Mouse (Mus musculus) gastrocnemius, postnatal 25 days (tissue): ENCODE measurements at regions not wholly inside any gene's neighbourhood (a gene's known extent, or its start where the extent isn't known, plus 50 kb on each side); places are given as distances from the start of the nearest gene placed in this dataset.
A peak's percentile ranks its signal among the peaks of the same experiment; 100 is the strongest.
"Not testable (repeated sequence)": the region's sequence is repeated elsewhere in the genome, so short reads cannot be mapped to it uniquely, and the experiment has no call there.

ENCODE experiments used
- DNase-seq: peaks from one replicate; pipeline ENCODE4 v3.0.0; 2022

GRCm38 (mm10) chr4:55689479-55689878 lies 157.2 kb upstream of the Klf4 start:
- no peak for DNase-seq

- DNase-seq, result no peak
Observed at GRCm38 (mm10) chr4:55686771-55687170, 154.5 kb upstream of the Klf4 start.

GRCm38 (mm10) chr4:55672288-55672687 lies 140.0 kb upstream of the Klf4 start:
- DNase-seq, result no peak

- DNase-seq, result no peak
Observed at GRCm38 (mm10) chr4:55670258-55670657, 138.0 kb upstream of the Klf4 start.

GRCm38 (mm10) chr4:55664822-55665221 lies 132.6 kb upstream of the Klf4 start:
- DNase-seq, result no peak

GRCm38 (mm10) chr4:55663856-55664255 lies 131.6 kb upstream of the Klf4 start:
- no peak for DNase-seq

GRCm38 (mm10) chr4:55662041-55662440 lies 129.8 kb upstream of the Klf4 start:
- peak; percentile 34 for DNase-seq

GRCm38 (mm10) chr4:55658904-55659303 lies 126.6 kb upstream of the Klf4 start:
- DNase-seq, result no peak

- DNase-seq, result no peak
Observed at GRCm38 (mm10) chr4:55655329-55655728, 123.1 kb upstream of the Klf4 start.

GRCm38 (mm10) chr4:55652628-55653027 lies 120.4 kb upstream of the Klf4 start:
- DNase-seq, result no peak

GRCm38 (mm10) chr4:55651811-55652410 lies 119.6 kb upstream of the Klf4 start:
- DNase-seq, result no peak

GRCm38 (mm10) chr4:55651051-55651763 lies 118.9 kb upstream of the Klf4 start:
- peak; percentile 93 for DNase-seq

GRCm38 (mm10) chr4:55650186-55650585 lies 117.9 kb upstream of the Klf4 start:
- DNase-seq, result no peak

- no peak for DNase-seq
Observed at GRCm38 (mm10) chr4:55648376-55648775, 116.1 kb upstream of the Klf4 start.

GRCm38 (mm10) chr4:55645432-55645831 lies 113.2 kb upstream of the Klf4 start:
- DNase-seq, result peak; percentile 21

GRCm38 (mm10) chr4:55644895-55645294 lies 112.6 kb upstream of the Klf4 start:
- DNase-seq, result no peak

- no peak for DNase-seq
Observed at GRCm38 (mm10) chr4:55634946-55635511, 102.8 kb upstream of the Klf4 start.

- no peak for DNase-seq
Observed at GRCm38 (mm10) chr4:55631157-55631556, 98.9 kb upstream of the Klf4 start.

- not testable (repeated sequence) for DNase-seq
Observed at GRCm38 (mm10) chr4:55630215-55630614, 97.9 kb upstream of the Klf4 start.

- DNase-seq, result no peak
Observed at GRCm38 (mm10) chr4:55624779-55625178, 92.5 kb upstream of the Klf4 start.

GRCm38 (mm10) chr4:55623151-55623760 lies 91.0 kb upstream of the Klf4 start:
- DNase-seq, result peak; percentile 64

GRCm38 (mm10) chr4:55622651-55623050 lies 90.4 kb upstream of the Klf4 start:
- DNase-seq, result peak; percentile 20

- no peak for DNase-seq
Observed at GRCm38 (mm10) chr4:55619891-55620290, 87.6 kb upstream of the Klf4 start.
